20 mouse cellular contexts compared by ENCODE assay signal in genomic region chr16:90538926-90539325, GRCm38 (mm10).
DNase-seq lines count a peak whose midpoint lies in the region.
"Had no signal": no experiment of that assay in that cellular context is flagged by ENCODE, and none has a peak within 500 bp of the region (broad histone marks: within the 10 kb centered on the region; RNA-seq: fewer than 3 reads in every experiment).

No protein-coding gene starts in this region.

- 86% methylated on average over 5 of the region's 5 CpGs for WGBS in embryonic facial prominence, embryonic 10.5 days

- no peaks in the 10 kb centered on the region for H3K36me3 ChIP-seq in embryonic facial prominence, embryonic 10.5 days (replicated peaks)
- H3K36me3 ChIP-seq: forebrain, embryonic 12.5 days; limb, embryonic 15.5 days; liver, embryonic 15.5 days; midbrain, embryonic 13.5 days; neural tube, embryonic 13.5 days; stomach, embryonic 15.5 days had no signal

- H3K4me1 ChIP-seq in embryonic facial prominence, embryonic 10.5 days, result peaks cover 14% of the 10 kb centered on the region
- H3K4me1 ChIP-seq: forebrain, embryonic 12.5 days; limb, embryonic 15.5 days; liver, embryonic 15.5 days; midbrain, embryonic 13.5 days; neural tube, embryonic 13.5 days; stomach, embryonic 15.5 days had no signal

- DNase-seq in kidney, postnatal 10 days, result peak; percentile 34
- no peak for DNase-seq in kidney, adult 9 months
- peak; percentile 34 for DNase-seq in testis, postnatal 14 days (ENCODE audit: low spot score)
- DNase-seq in testis, postnatal 10 days (ENCODE audit: low spot score), result no peak
- DNase-seq in heart, adult 9 months (ENCODE audit: low spot score in 2 of 2), result peak; percentile 39 to 57
- DNase-seq in embryonic facial prominence, embryonic 10.5 days (ENCODE audit: low spot score), result no peak
- DNase-seq in cerebellum, adult 11 months, result no peak
- DNase-seq in neural tube, embryonic 10.5 days (ENCODE audit: extremely low spot score, low spot score), result no peak
- DNase-seq: B cell, adult 2 months; cerebellum, adult 9-10 months; kidney, adult 11 months; right cerebral cortex, postnatal 14 days had no signal

- H3K4me3 ChIP-seq in embryonic facial prominence, embryonic 10.5 days, result no peak overlapping the region
- H3K4me3 ChIP-seq: forebrain, embryonic 12.5 days; limb, embryonic 15.5 days; liver, embryonic 15.5 days; midbrain, embryonic 13.5 days; neural tube, embryonic 13.5 days; stomach, embryonic 15.5 days had no signal

- no peak overlapping the region for H3K27ac ChIP-seq in embryonic facial prominence, embryonic 10.5 days (replicated peaks)
- H3K27ac ChIP-seq: forebrain, embryonic 12.5 days; hindbrain, postnatal 0 days; kidney, postnatal 0 days; limb, embryonic 15.5 days; liver, embryonic 15.5 days; midbrain, embryonic 13.5 days; neural tube, embryonic 13.5 days; stomach, embryonic 15.5 days had no signal

- H3K9me3 ChIP-seq in embryonic facial prominence, embryonic 10.5 days, result peaks cover 4% of the 10 kb centered on the region; the same call in 1 of the 2 replicates
- H3K9me3 ChIP-seq: limb, embryonic 15.5 days; liver, embryonic 15.5 days; midbrain, embryonic 13.5 days; neural tube, embryonic 13.5 days; stomach, embryonic 15.5 days had no signal

- H3K27me3 ChIP-seq in embryonic facial prominence, embryonic 10.5 days (replicated peaks; ENCODE audit: low read depth, poor library complexity, severe bottlenecking), result no peaks in the 10 kb centered on the region
- H3K27me3 ChIP-seq: forebrain, embryonic 12.5 days; limb, embryonic 15.5 days; liver, embryonic 15.5 days; midbrain, embryonic 13.5 days; neural tube, embryonic 13.5 days; stomach, embryonic 15.5 days had no signal

Comparison
In these comparisons a context has a peak if more than half of its experiments do, and no peak if none do; other contexts are left out.
1. DNase-seq: peak in kidney, postnatal 10 days (single experiment), testis, postnatal 14 days (single experiment) and heart, adult 9 months (2 of 2); none in kidney, adult 9 months (single experiment), testis, postnatal 10 days (single experiment), embryonic facial prominence, embryonic 10.5 days (single experiment), cerebellum, adult 11 months (single experiment) and neural tube, embryonic 10.5 days (single experiment).